Mouse (Mus musculus) hindbrain, embryonic 13.5 days (tissue): ENCODE data around the gene Lrmda. TPM values are rescaled to one million over a fixed set of nuclear protein-coding genes. Genes with fewer than 3 reads are reported as not detected.
"Not testable (repeated sequence)": the region's sequence is repeated elsewhere in the genome, so short reads cannot be mapped to it uniquely, and the experiment has no call there.

Experiments
- ATAC-seq: fragments of 200-750 bp; cut with Nextera tagmentation; 2 replicates; pipeline ENCODE4 v1.8.0; 2017; ENCODE audit warnings: moderate TSS enrichment; ENCODE audit not compliant: low FRiP score
- H3K27ac ChIP-seq: fragments of 300-500 bp; sonication (generic); 2 replicates; pipeline ENCODE4 v1.5.1; 2015; ENCODE audit warnings: inconsistent platforms, mild to moderate bottlenecking, moderate library complexity
- H3K27me3 ChIP-seq: fragments of 300-500 bp; sonication (generic); 2 replicates; pipeline ENCODE4 v1.6.1; 2015; ENCODE audit warnings: mild to moderate bottlenecking, inconsistent platforms
- H3K36me3 ChIP-seq: fragments of 300-500 bp; sonication (generic); 2 replicates; pipeline ENCODE4 v1.6.1; 2015; ENCODE audit warnings: mild to moderate bottlenecking, inconsistent platforms
- H3K4me1 ChIP-seq: fragments of 300-500 bp; sonication (generic); replicated peaks from 2 replicates; pipeline ENCODE4 v1.6.1; 2015; ENCODE audit warnings: inconsistent platforms
- H3K4me2 ChIP-seq: fragments of 300-500 bp; sonication (generic); 2 replicates; pipeline ENCODE4 v1.6.1; 2015; ENCODE audit warnings: inconsistent platforms, mild to moderate bottlenecking, moderate library complexity
- H3K4me3 ChIP-seq: fragments of 300-500 bp; sonication (generic); 2 replicates; pipeline ENCODE4 v1.5.1; 2015; ENCODE audit warnings: mild to moderate bottlenecking, inconsistent platforms
- H3K9ac ChIP-seq: fragments of 300-500 bp; sonication (generic); 2 replicates; pipeline ENCODE4 v1.6.1; 2015; ENCODE audit warnings: mild to moderate bottlenecking, inconsistent platforms
- H3K9me3 ChIP-seq: fragments of 300-500 bp; sonication (generic); 2 replicates; pipeline ENCODE4 v1.6.1; 2016; ENCODE audit warnings: inconsistent platforms
- WGBS: fragments of 180-500 bp; shearing (Covaris S2); methylation state at CpG from one replicate; pipeline ENCODE4 v1.1.7; 2015; 5-methylcytosine and 5-hydroxymethylcytosine counted together
- polyA plus RNA-seq: library from polyadenylated mRNA; unstranded; fragments of >200 nt; fragmentation: Nextera tagmentation; extraction: Ambion mirVana; gene quantifications from 2 replicates; pipeline ENCODE4 v1.2.1, GENCODE M21; 2015

Lrmda gene
- polyA plus RNA-seq, 1 experiment from 2014 or later = 0.16 TPM

GRCm38 (mm10) chr14:22582065-22582464 lies 562.6 kb downstream of the Lrmda start:
- H3K27ac ChIP-seq = no peak overlapping the region
- H3K9ac ChIP-seq = no peak overlapping the region
- H3K36me3 ChIP-seq = no peaks in the 10 kb centered on the region
- no peak overlapping the region for H3K4me2 ChIP-seq
- no peaks in the 10 kb centered on the region for H3K9me3 ChIP-seq
- H3K27me3 ChIP-seq = no peaks in the 10 kb centered on the region
- H3K4me1 ChIP-seq = peaks cover 17% of the 10 kb centered on the region
- H3K4me3 ChIP-seq = no peak overlapping the region
- no peak for ATAC-seq
- WGBS = 95% methylated on average over 9 of the region's 9 CpGs

DNA sequence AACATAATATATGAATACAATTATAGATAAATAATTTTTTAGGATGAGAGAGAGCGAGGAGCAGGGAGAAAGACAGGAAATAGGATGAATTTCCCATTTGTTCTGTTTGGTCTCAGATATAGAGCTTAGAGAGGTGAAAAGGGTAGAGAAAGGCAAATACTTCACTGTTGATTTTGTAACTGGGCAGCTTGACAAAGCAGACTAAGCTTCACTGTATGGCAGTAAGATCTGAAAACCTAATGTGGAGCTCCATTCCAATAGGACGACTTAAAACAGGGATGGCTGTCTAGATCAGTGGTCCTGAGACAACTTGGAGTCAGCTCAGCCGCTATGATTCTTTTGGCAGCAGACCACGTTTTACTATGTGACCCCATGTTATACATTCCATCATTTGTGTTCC lies 566.8 kb downstream of the Lrmda start:
- Histone ChIP-seq H3K27me3 (peaks cover 8% of the 10 kb centered on the region), H3K9me3 (no peaks in the 10 kb centered on the region), H3K9ac (no peak overlapping the region), H3K4me2 (no peak overlapping the region), H3K4me3 (no peak overlapping the region), H3K36me3 (no peaks in the 10 kb centered on the region), H3K4me1 (no peaks in the 10 kb centered on the region), H3K27ac (no peak overlapping the region)
- ATAC-seq = no peak
- 81% methylated on average over 4 of the region's 4 CpGs for WGBS

- H3K9me3 ChIP-seq = no peaks in the 10 kb centered on the region
- 81% methylated on average over 4 of the region's 4 CpGs for WGBS
- H3K27me3 ChIP-seq = peaks cover 8% of the 10 kb centered on the region
- ATAC-seq = no peak
- no peak overlapping the region for H3K27ac ChIP-seq
- no peak overlapping the region for H3K4me3 ChIP-seq
- H3K36me3 ChIP-seq = no peaks in the 10 kb centered on the region
- no peak overlapping the region for H3K4me2 ChIP-seq
- H3K9ac ChIP-seq = no peak overlapping the region
- no peaks in the 10 kb centered on the region for H3K4me1 ChIP-seq
These were observed 567.3 kb downstream of the Lrmda start for GRCm38 (mm10) chr14:22586796-22587195.

- no peaks in the 10 kb centered on the region for H3K9me3 ChIP-seq
- 67% methylated on average over 4 of the region's 4 CpGs for WGBS
- no peak overlapping the region for H3K4me3 ChIP-seq
- H3K4me2 ChIP-seq = no peak overlapping the region
- H3K27ac ChIP-seq = no peak overlapping the region
- ATAC-seq = no peak
- no peaks in the 10 kb centered on the region for H3K36me3 ChIP-seq
- no peak overlapping the region for H3K9ac ChIP-seq
- peaks cover 8% of the 10 kb centered on the region for H3K27me3 ChIP-seq
- H3K4me1 ChIP-seq = no peaks in the 10 kb centered on the region
These were observed 567.9 kb downstream of the Lrmda start for GRCm38 (mm10) chr14:22587285-22587957.

DNA sequence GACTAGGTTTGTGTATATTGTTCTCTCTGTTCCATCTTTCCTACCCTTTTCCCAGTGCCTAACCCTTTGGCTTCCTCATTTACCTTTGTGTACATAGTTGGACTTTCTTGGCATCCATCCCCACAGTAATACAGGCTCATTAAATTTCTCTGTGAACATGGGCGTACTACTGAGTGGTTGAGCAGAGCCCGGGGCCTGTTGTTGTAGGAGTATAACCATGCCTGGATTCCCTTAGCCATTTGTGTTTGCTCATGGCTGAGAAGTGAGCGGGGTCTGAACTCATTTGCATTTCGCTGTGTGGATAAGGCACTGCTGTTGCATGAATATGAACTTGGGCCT lies 568.4 kb downstream of the Lrmda start:
- Histone ChIP-seq H3K27ac (no peak overlapping the region), H3K4me3 (no peak overlapping the region), H3K4me2 (no peak overlapping the region), H3K9me3 (no peaks in the 10 kb centered on the region), H3K27me3 (peaks cover 8% of the 10 kb centered on the region), H3K36me3 (no peaks in the 10 kb centered on the region), H3K4me1 (no peaks in the 10 kb centered on the region), H3K9ac (no peak overlapping the region)
- ATAC-seq = no peak
- WGBS = 89% methylated on average over 4 of the region's 4 CpGs

GRCm38 (mm10) chr14:22588394-22588793 lies 568.9 kb downstream of the Lrmda start:
- H3K4me1 ChIP-seq, H3K4me2 ChIP-seq, H3K27me3 ChIP-seq, H3K36me3 ChIP-seq, H3K27ac ChIP-seq, ATAC-seq, H3K4me3 ChIP-seq, H3K9ac ChIP-seq, H3K9me3 ChIP-seq: not testable (repeated sequence)
- WGBS = 71% methylated on average over 1 of the region's 1 CpGs

DNA sequence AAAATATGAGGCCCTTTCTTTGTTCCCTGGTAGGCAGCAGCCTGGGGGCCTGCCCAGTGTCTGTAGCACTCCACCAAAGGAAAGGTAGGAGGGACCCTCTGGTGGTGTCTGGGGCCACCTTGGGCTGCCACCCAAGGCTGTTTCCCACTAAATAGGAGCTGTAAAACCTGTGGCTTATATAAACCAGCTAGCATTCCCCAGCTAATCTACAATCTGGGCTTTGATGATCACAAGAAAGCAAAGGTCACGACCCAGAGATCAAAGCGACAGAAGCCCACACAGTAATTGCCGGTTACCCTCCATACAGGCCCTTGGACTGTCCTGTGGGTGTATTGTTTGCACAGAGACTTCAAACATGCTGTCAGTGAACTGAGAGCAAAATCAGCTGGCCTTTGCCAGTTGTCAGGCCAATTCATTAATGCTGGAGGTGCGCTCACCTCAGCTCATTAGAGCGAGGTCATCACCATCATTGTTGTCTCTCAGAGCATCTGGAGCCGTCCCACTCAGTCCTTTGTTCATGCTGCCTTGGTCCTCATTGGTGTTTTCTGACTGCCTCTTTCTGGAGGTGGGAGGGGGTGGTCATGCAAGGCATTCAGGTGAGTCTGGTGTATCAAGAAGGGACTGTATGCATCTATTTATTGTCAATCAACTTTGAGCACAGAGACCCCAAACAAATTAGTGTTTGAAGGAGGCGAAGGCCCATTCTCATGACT lies 570.1 kb downstream of the Lrmda start:
- ATAC-seq = no peak
- no peaks in the 10 kb centered on the region for H3K9me3 ChIP-seq

DNA sequence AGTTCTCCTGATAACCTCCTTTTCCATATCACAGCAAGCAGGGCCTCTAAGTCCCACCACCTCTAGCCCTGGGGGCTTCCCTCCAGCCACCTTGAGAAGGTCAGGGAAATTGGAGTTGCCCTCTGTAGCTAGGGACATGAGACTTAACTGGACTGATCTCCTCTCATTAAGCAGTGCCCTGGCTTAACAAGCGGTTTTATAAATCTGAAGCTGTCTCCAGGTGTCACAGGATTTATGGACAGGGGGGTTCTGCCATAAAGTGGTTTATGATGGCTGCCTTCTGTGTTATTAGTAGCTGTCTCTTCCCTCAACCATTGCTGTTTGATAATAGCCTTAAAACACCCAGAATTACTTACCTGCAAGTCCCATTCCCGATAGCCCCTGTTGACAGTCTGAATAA lies 571.7 kb downstream of the Lrmda start:
- H3K4me3 ChIP-seq = no peak overlapping the region
- 73% methylated on average over 2 of the region's 2 CpGs for WGBS
- no peak overlapping the region for H3K4me2 ChIP-seq
- no peak overlapping the region for H3K9ac ChIP-seq
- ATAC-seq = no peak
- H3K27me3 ChIP-seq = peaks cover 8% of the 10 kb centered on the region
- H3K4me1 ChIP-seq = no peaks in the 10 kb centered on the region
- no peaks in the 10 kb centered on the region for H3K36me3 ChIP-seq
- no peaks in the 10 kb centered on the region for H3K9me3 ChIP-seq
- H3K27ac ChIP-seq = no peak overlapping the region

More for the DNA sequence above, 570.1 kb downstream of the Lrmda start:
- Histone ChIP-seq H3K36me3 (no peaks in the 10 kb centered on the region), H3K4me2 (no peak overlapping the region), H3K4me3 (no peak overlapping the region), H3K9ac (no peak overlapping the region), H3K4me1 (no peaks in the 10 kb centered on the region), H3K27me3 (peaks cover 8% of the 10 kb centered on the region), H3K27ac (no peak overlapping the region)
- 28% methylated on average over 7 of the region's 7 CpGs for WGBS

- no peak overlapping the region for H3K4me3 ChIP-seq
- no peaks in the 10 kb centered on the region for H3K27me3 ChIP-seq
- H3K9me3 ChIP-seq = no peaks in the 10 kb centered on the region
- no peak overlapping the region for H3K4me2 ChIP-seq
- ATAC-seq = no peak
- no peaks in the 10 kb centered on the region for H3K36me3 ChIP-seq
- H3K9ac ChIP-seq = no peak overlapping the region
- peaks cover 35% of the 10 kb centered on the region for H3K4me1 ChIP-seq
- no peak overlapping the region for H3K27ac ChIP-seq
- WGBS = 58% methylated on average over 2 of the region's 2 CpGs
These were observed 578.0 kb downstream of the Lrmda start for GRCm38 (mm10) chr14:22597508-22597907.

DNA sequence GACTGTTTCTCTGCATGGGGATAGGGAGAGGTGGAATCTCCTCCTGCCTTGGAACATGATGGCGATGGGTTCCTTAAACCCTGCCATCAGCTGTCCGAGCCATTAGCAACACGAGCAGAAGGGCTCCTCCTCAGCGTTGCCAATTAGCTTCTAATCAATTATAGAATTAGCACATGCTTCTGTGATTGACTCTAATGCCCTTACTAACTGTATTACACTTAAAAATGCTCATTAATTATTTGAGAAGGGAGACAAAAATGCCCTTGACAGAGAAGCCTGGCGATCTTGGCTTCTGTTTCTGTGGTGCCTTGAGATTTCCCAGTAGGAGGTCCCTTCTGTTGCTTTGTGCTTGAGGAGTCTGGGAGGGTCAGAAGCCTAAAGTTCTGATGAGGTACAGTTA lies 579.1 kb downstream of the Lrmda start:
- Histone ChIP-seq H3K27ac (0 out of 2 replicates have a peak overlapping the region, but pooled peaks have one; percentile 32), H3K9me3 (no peaks in the 10 kb centered on the region), H3K9ac (no peak overlapping the region), H3K36me3 (no peaks in the 10 kb centered on the region), H3K27me3 (no peaks in the 10 kb centered on the region), H3K4me2 (no peak overlapping the region), H3K4me1 (peaks cover 35% of the 10 kb centered on the region), H3K4me3 (no peak overlapping the region)
- no peak for ATAC-seq
- 45% methylated on average over 5 of the region's 5 CpGs for WGBS

DNA sequence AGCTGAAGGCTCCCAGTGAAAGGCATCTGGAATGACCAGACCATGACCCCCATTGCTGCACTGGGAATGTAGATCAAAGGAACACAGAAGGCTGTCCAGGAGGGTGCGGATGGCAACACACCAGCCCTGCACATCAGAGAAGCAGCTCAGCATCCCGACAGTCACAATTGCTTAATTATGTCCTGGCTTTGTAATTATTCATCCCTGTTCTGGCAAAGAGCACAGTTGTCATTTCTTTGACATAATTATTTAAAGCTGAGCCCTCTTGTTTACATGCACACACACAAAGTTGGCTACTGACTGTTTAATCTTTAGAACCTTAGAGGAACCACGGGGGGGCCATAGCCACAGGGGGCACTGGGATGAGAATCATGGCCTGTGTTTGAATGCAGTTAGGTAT lies 580.7 kb downstream of the Lrmda start:
- 24% methylated on average over 3 of the region's 3 CpGs for WGBS
- H3K4me1 ChIP-seq = peaks cover 35% of the 10 kb centered on the region
- ATAC-seq = no peak

DNA sequence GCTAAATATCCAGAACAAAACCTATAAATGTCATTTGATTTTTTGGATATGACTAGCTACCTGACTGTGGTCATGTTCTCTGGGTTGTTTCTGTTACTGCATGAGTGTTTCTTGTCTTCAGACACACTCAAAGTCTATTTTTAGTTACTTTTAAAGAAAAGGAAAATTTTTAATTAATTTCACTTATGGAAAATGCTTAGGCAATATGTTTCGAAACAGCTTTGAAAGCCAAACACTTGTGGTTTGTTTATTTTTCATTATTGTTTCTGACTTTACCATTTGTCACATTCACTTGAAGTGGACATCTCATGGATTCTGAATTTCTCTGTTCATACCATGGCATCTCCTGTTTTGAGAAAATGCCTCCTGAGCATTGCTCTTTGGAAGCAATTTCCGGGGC lies 582.8 kb downstream of the Lrmda start:
- WGBS = 90% methylated on average over 2 of the region's 2 CpGs
- H3K9ac ChIP-seq = no peak overlapping the region
- no peak overlapping the region for H3K4me2 ChIP-seq
- no peak for ATAC-seq
- peaks cover 32% of the 10 kb centered on the region for H3K4me1 ChIP-seq
- H3K36me3 ChIP-seq = no peaks in the 10 kb centered on the region
- H3K27ac ChIP-seq = no peak overlapping the region
- H3K4me3 ChIP-seq = no peak overlapping the region
- H3K9me3 ChIP-seq = no peaks in the 10 kb centered on the region
- 0 out of 2 replicates have a peak, but pooled peaks cover 4% of the 10 kb centered on the region for H3K27me3 ChIP-seq

More for the DNA sequence above, 580.7 kb downstream of the Lrmda start:
- Histone ChIP-seq H3K4me2 (no peak overlapping the region), H3K4me3 (no peak overlapping the region), H3K27ac (no peak overlapping the region), H3K9me3 (no peaks in the 10 kb centered on the region), H3K27me3 (0 out of 2 replicates have a peak, but pooled peaks cover 4% of the 10 kb centered on the region), H3K9ac (no peak overlapping the region), H3K36me3 (no peaks in the 10 kb centered on the region)

DNA sequence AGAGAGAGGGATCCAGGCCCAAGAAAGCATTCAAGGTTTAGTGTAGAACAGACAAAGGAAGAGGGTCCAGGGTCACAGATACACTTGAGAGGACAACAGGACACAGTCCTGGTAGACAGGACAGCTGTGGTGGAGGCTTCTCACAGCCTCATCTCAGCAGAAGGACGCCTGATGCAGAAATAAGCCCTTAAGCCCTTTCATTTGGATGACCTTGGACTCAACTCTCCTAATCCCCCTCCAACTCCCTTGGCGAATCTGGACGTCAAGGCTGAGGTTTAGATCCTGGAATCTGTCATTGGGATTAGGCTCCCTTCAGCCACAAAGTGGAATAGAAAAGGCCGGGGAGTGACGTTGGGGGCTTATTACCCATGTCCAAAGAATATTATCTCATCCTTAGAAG lies 589.1 kb downstream of the Lrmda start:
- 0 out of 2 replicates have a peak, but pooled peaks cover 4% of the 10 kb centered on the region for H3K27me3 ChIP-seq
- H3K9me3 ChIP-seq = no peaks in the 10 kb centered on the region
- no peak overlapping the region for H3K9ac ChIP-seq
- WGBS = 75% methylated on average over 5 of the region's 5 CpGs
- no peak overlapping the region for H3K4me2 ChIP-seq
- no peaks in the 10 kb centered on the region for H3K36me3 ChIP-seq
- no peak overlapping the region for H3K27ac ChIP-seq
- no peak for ATAC-seq
- H3K4me3 ChIP-seq = no peak overlapping the region
- no peaks in the 10 kb centered on the region for H3K4me1 ChIP-seq
